Mouse (Mus musculus): Measurements from ENCODE around the gene Trip4. TPM values are rescaled to one million over a fixed set of nuclear protein-coding genes. Genes with fewer than 3 reads are reported as not detected.

Gene Trip4
- polyA plus RNA-seq (2015; fragmentation: Nextera tagmentation; extraction: Ambion mirVana): 17.6 and 18.7 TPM in 2 replicates

DNA sequence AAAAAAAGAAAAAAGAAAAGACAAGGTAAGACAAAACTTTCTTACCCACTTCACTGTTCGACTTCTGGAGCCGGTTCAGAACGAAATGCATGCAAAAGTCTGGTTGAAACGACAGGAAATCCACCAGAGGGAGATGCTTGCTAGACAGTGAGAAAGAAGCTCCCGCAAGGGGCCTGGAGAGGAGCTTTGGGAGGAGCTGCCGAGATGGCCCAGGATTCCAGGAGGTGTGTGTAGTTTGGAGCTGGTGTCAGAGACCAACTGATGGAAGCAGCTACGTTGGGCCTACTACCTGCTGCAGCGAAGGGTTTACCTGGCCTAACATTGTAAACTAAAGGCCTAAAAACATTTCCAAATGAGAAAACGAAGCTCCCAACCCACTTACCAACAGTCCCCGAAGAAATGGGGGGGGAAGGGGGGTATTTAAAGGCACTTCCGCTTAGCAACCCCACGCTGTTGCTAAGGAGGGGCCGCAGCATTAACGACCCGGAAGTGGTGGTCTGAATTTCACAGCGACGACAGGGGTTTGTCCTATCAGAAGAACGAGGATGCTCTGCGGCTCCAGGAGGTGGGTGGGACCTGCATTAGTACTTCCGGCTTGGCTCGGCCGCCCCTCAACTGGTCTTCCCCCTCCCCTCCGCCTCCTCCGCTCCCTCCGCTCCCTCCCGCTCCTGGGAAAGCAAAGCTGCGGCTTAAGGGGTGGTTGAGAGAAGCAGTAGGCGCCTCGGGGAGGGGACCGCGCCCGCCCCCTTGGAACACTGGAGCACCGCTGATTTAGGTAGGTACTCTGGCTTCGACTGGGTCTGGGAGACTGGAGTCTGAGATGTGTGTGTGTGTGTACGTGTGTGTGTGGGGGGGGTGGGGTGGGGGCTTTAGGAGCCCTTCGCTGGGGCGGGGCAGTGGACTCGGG lies at the start of gene Trip4, which contains the start of gene Csnk1g1:
Trip4 (minus strand) TSS at position 401 of the 907 bp plus-strand sequence.
Csnk1g1 (plus strand) TSS at position 531 of the 907 bp plus-strand sequence.
- WGBS: 1% methylated on average over 36 of the region's 38 CpGs
- ATAC-seq (peak; percentile 99), DNase-seq (ENCODE audit: low spot score) (peak; percentile 100)
- H3K4me3 ChIP-seq (ENCODE audit: low read depth, low read length): peak within 1 kb of the TSS; percentile 84
- TF ChIP-seq CTCF (IDR thresholded peaks at IDR 0.05) (peak; percentile 67), EP300 (IDR thresholded peaks at IDR 0.05) (no peak)
- peak within 1 kb of the TSS; percentile 79 for H3K27ac ChIP-seq (ENCODE audit: low read length)
- peak within 1 kb of the TSS; percentile 88 for H3K4me2 ChIP-seq (replicated peaks; ENCODE audit: low read depth, low read length)
- no peaks in the 10 kb centered on the region for H3K9me3 ChIP-seq (ENCODE audit: low read length)
- H3K4me1 ChIP-seq (ENCODE audit: insufficient read depth, low read depth, low read length): no peaks in the 10 kb centered on the region
- no peaks in the 10 kb centered on the region for H3K36me3 ChIP-seq (ENCODE audit: insufficient read depth, low read length)
- no peaks in the 10 kb centered on the region for H3K27me3 ChIP-seq (replicated peaks; ENCODE audit: insufficient read depth, low read length)
- peak within 1 kb of the TSS; percentile 70 for H3K9ac ChIP-seq (replicated peaks; ENCODE audit: low read depth)

DNA sequence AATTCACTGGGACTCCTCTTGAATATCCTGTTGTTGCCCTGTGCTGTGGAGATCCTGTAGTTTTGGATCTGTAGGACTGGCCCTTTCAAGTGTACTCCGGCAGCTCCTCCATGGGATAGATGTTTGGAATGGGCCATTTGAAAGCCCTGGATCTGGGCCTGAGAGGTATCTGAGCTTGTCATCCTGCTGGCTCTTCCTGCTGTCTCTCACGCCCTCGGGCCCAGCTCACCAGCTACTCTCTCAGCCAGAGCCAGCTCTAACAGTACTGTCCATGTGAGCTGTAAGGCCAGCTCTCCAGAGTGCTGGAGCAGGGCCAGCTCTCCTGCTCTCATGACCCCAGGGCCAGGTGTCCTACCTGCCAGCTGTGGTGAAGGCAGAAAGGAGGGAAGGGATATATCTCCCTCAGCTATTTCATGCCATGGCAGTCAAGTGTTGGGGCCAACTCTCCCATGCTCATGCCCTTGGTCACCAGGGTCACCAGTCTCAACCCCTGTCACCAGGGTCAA lies 42.5 kb upstream of the Trip4 start:
- TF ChIP-seq EP300 (IDR thresholded peaks at IDR 0.05) (no peak), CTCF (IDR thresholded peaks at IDR 0.05) (no peak)
- ATAC-seq: no peak
- no peak for DNase-seq (ENCODE audit: low spot score)
- Histone ChIP-seq H3K4me2 (replicated peaks; ENCODE audit: low read depth, low read length) (no peak overlapping the region), H3K27me3 (replicated peaks; ENCODE audit: insufficient read depth, low read length) (no peaks in the 10 kb centered on the region), H3K4me3 (ENCODE audit: low read depth, low read length) (no peak overlapping the region), H3K9ac (replicated peaks; ENCODE audit: low read depth) (no peak overlapping the region), H3K36me3 (ENCODE audit: insufficient read depth, low read length) (peaks cover 3% of the 10 kb centered on the region; the same call in 1 of the 2 replicates), H3K27ac (ENCODE audit: low read length) (no peak overlapping the region), H3K4me1 (ENCODE audit: insufficient read depth, low read depth, low read length) (no peaks in the 10 kb centered on the region), H3K9me3 (ENCODE audit: low read length) (no peaks in the 10 kb centered on the region)
- 80% methylated on average over 3 of the region's 3 CpGs for WGBS

DNA sequence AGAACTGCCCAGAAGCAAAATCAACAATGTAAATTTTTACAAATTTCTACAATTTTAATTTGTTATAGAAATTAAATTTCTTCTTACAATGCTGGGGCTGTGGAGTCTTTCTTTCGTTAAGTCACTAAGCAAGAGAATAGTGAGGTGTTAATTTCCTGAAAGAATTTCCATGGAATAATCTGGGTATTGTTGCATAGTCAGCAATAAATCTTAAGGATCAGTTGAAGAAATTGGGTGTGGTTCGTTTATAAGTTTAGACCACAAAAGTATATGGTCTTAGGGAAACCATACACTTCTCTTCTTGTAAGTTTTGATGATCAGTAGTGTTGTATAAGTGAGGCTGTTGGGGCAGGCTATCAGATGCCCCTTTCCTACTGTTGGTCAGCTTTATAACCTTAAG lies 29.0 kb upstream of the Trip4 start:
- no peak overlapping the region for H3K4me2 ChIP-seq (replicated peaks; ENCODE audit: low read depth, low read length)
- 92% methylated on average over 2 of the region's 2 CpGs for WGBS
- H3K4me1 ChIP-seq (ENCODE audit: insufficient read depth, low read depth, low read length): no peaks in the 10 kb centered on the region
- no peak overlapping the region for H3K9ac ChIP-seq (replicated peaks; ENCODE audit: low read depth)
- no peak for TF ChIP-seq EP300 (IDR thresholded peaks at IDR 0.05)
- TF ChIP-seq CTCF (IDR thresholded peaks at IDR 0.05): no peak
- no peak for DNase-seq (ENCODE audit: low spot score)
- ATAC-seq: no peak
- no peaks in the 10 kb centered on the region for H3K36me3 ChIP-seq (ENCODE audit: insufficient read depth, low read length)
- H3K27ac ChIP-seq (ENCODE audit: low read length): no peak overlapping the region
- H3K4me3 ChIP-seq (ENCODE audit: low read depth, low read length): no peak overlapping the region
- H3K27me3 ChIP-seq (replicated peaks; ENCODE audit: insufficient read depth, low read length): no peaks in the 10 kb centered on the region
- H3K9me3 ChIP-seq (ENCODE audit: low read length): no peaks in the 10 kb centered on the region

DNA sequence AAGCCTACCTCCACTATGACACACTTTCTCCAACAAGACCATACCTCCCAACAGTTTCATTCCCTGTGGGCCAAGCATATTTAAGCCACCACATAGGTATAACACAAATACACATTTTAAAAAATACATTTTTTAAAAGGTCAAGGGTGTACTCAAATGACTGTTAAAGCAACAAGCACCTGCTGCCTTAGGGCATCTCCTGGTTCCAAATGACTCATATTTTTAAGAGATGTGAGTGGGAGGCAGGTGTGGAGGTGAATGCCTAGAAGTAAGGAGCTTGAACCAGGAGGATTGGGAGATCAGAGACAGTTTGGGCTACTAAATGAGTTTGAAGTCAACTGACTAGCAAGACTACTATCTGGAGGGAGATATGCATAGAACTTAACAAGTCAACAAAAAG lies 21.2 kb upstream of the Trip4 start:
- H3K4me1 ChIP-seq (ENCODE audit: insufficient read depth, low read depth, low read length): no peaks in the 10 kb centered on the region
- DNase-seq (ENCODE audit: low spot score) (peak; percentile 45), ATAC-seq (no peak)
- no peak overlapping the region for H3K9ac ChIP-seq (replicated peaks; ENCODE audit: low read depth)
- no peak overlapping the region for H3K4me2 ChIP-seq (replicated peaks; ENCODE audit: low read depth, low read length)
- TF ChIP-seq EP300 (IDR thresholded peaks at IDR 0.05) (no peak), CTCF (IDR thresholded peaks at IDR 0.05) (no peak)
- H3K36me3 ChIP-seq (ENCODE audit: insufficient read depth, low read length): no peaks in the 10 kb centered on the region
- no peak overlapping the region for H3K27ac ChIP-seq (ENCODE audit: low read length)
- no peak overlapping the region for H3K4me3 ChIP-seq (ENCODE audit: low read depth, low read length)
- no peaks in the 10 kb centered on the region for H3K27me3 ChIP-seq (replicated peaks; ENCODE audit: insufficient read depth, low read length)
- no peaks in the 10 kb centered on the region for H3K9me3 ChIP-seq (ENCODE audit: low read length)

- no peak for ATAC-seq
- no peak overlapping the region for H3K4me3 ChIP-seq (ENCODE audit: low read depth, low read length)
- H3K36me3 ChIP-seq (ENCODE audit: insufficient read depth, low read length): no peaks in the 10 kb centered on the region
- DNase-seq (ENCODE audit: low spot score): no peak
- H3K4me2 ChIP-seq (replicated peaks; ENCODE audit: low read depth, low read length): no peak overlapping the region
- no peaks in the 10 kb centered on the region for H3K4me1 ChIP-seq (ENCODE audit: insufficient read depth, low read depth, low read length)
- no peak overlapping the region for H3K27ac ChIP-seq (ENCODE audit: low read length)
- no peaks in the 10 kb centered on the region for H3K27me3 ChIP-seq (replicated peaks; ENCODE audit: insufficient read depth, low read length)
- H3K9me3 ChIP-seq (ENCODE audit: low read length): no peaks in the 10 kb centered on the region
- H3K9ac ChIP-seq (replicated peaks; ENCODE audit: low read depth): no peak overlapping the region
- TF ChIP-seq EP300 (IDR thresholded peaks at IDR 0.05) (no peak), CTCF (IDR thresholded peaks at IDR 0.05) (no peak)
These were observed 19.9 kb upstream of the Trip4 start for GRCm38 (mm10) chr9:65928456-65928855.

DNA sequence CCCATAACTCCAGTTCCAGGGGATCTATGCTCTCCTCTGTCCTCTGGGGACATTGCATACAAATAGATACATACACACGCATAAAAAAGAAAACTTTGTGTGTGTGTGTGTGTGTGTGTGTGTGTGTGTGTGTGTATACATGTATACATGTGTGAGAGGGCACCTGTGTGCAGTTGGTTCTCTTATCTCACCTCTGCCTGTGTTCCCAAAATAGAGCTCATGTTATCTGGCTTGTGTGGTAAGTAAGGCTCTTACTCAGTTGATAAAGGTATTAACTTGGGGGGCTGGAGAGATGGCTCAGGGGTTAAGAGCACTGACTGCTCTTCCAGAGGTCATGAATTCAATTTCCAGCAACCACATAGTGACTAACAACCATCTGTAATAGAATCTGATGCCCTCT lies 8.4 kb upstream of the Trip4 start:
- no peak overlapping the region for H3K4me2 ChIP-seq (replicated peaks; ENCODE audit: low read depth, low read length)
- WGBS: 76% methylated on average over 1 of the region's 1 CpGs
- no peaks in the 10 kb centered on the region for H3K4me1 ChIP-seq (ENCODE audit: insufficient read depth, low read depth, low read length)
- no peak overlapping the region for H3K27ac ChIP-seq (ENCODE audit: low read length)
- DNase-seq (ENCODE audit: low spot score): no peak
- no peaks in the 10 kb centered on the region for H3K27me3 ChIP-seq (replicated peaks; ENCODE audit: insufficient read depth, low read length)
- ATAC-seq: no peak
- no peaks in the 10 kb centered on the region for H3K9me3 ChIP-seq (ENCODE audit: low read length)
- H3K36me3 ChIP-seq (ENCODE audit: insufficient read depth, low read length): no peaks in the 10 kb centered on the region
- TF ChIP-seq EP300 (IDR thresholded peaks at IDR 0.05) (no peak), CTCF (IDR thresholded peaks at IDR 0.05) (no peak)
- no peak overlapping the region for H3K4me3 ChIP-seq (ENCODE audit: low read depth, low read length)
- no peak overlapping the region for H3K9ac ChIP-seq (replicated peaks; ENCODE audit: low read depth)

Data from lung, postnatal 0 days (tissue).